Comparison of ENCODE assay signal across 1 mouse cellular context in genomic region chr5:121537588-121537987, GRCm38 (mm10).
TF ChIP-seq lines count a peak whose summit lies in the region.

No protein-coding gene starts in this region.

TF ChIP-seq in CH12.LX, 34 proteins besides CTCF, POLR2A, EP300 and RAD21:
- TF ChIP-seq PAX5 (IDR thresholded peaks at IDR 0.05; ENCODE audit: low read length) (no peak), MAX (IDR thresholded peaks at IDR 0.05; ENCODE audit: low read length) (no peak), IRF4 (IDR thresholded peaks at IDR 0.05; ENCODE audit: low read depth, low read length) (0 out of 2 replicates have a peak, but pooled peaks have one; percentile 12), ELF1 (IDR thresholded peaks at IDR 0.05; ENCODE audit: low read depth, low read length) (no peak), CHD1 (IDR thresholded peaks at IDR 0.05; ENCODE audit: low read depth, low read length) (peak; percentile 92; the same call in 1 of the 2 replicates)
